Mouse (Mus musculus) left cerebral cortex, adult 2 months (tissue): Measurements from ENCODE around the gene Rab11fip5. TPM values are rescaled to one million over a fixed set of nuclear protein-coding genes. Genes with fewer than 3 reads are reported as not detected.

Source experiments
- DNase-seq, 2 experiments: peaks; one replicate each; pipeline ENCODE4 v3.0.0; 2021 to 2022; ENCODE audit warnings: low spot score in 2 of 2, mixed read lengths in 1 of 2; ENCODE audit errors: extremely low spot score in 1 of 2
- H3K27ac ChIP-seq: fragments of 200-600 bp; 2 replicates; pipeline ENCODE4 v1.8.1; 2022
- H3K4me3 ChIP-seq: fragments of 200-600 bp; 2 replicates; pipeline ENCODE4 v1.8.1; 2022
- CTCF ChIP-seq: fragments of 200-600 bp; IDR thresholded peaks from 2 replicates; pipeline ENCODE4 v1.8.1; 2022; ENCODE audit warnings: antibody characterized with exemption, mild to moderate bottlenecking, moderate library complexity
- intact Hi-C: fragments of 180-260 bp; cut with DNase I; formaldehyde crosslinking; loops from one replicate; pipeline ENCODE4 v1.15.1; 2025
- long read RNA-seq, 2 experiments: library from polyadenylated mRNA; stranded (forward); transcript quantifications; one replicate each; pipeline ENCODE4 v2.0.0; 2021; ENCODE audit warnings: borderline mapping rate in 2 of 2
- total RNA-seq, 2 experiments: library from RNA; stranded (reverse); gene quantifications; 2 replicates each; pipeline ENCODE4 v1.2.3; 2021

Rab11fip5 gene
- 10 to 100 TPM; 74.5 to 78.6 TPM for total RNA-seq
- long read RNA-seq, experiment 1, full-length matches to known transcripts = 84 of 122 reads
- long read RNA-seq, experiment 1, partial matches to known transcripts = 16 of 122 reads
- long read RNA-seq, experiment 1, other reads (novel, unspliced or antisense) = 22 of 122 reads
- long read RNA-seq, experiment 2, full-length matches to known transcripts = 73 of 100 reads
- long read RNA-seq, experiment 2, partial matches to known transcripts = 13 of 100 reads
- long read RNA-seq, experiment 2, other reads (novel, unspliced or antisense) = 14 of 100 reads

DNA sequence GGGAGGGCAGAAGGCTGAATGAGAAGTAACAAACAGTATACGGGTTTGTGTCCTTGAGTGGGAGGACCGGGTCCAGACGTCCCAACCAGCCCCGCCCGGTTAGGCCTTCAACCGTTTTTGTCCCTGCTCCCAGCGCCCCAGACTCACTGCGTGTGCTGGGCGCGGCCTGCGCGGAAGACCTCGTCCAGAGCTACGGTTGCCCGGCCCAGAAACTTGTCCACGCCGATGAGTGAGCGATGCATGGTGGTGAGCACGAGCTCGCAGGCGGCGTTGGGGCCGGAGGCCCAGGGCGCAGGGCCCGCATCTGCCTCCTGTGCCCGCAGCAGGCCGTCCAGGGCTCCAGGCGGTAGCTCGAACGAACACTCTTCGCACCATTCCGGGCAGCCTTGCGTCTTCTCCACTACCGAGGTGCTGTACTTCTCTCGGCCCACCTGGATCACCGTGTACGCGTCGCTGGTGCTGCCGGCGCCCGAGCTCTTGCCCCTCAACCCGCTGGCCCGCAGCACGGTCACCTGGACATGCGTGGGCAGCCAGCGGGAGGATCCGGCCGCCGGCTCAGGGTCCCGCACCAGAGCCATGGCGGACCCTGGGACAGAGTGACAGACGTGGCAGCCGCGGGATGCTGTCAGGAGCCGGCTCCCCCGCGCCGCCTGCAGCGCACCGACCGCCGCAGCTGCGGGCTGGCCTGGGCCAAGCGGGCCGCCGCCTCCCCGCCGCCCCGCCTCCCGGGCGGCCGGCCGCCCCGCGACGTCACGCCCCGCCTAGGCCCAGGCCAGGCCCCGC is at the start of gene Rab11fip5:
TSS of gene Rab11fip5 (minus strand) at position 684 of the 783 bp plus-strand sequence.
- Histone ChIP-seq H3K27ac (peak within 1 kb of the TSS; percentile 91), H3K4me3 (peak within 1 kb of the TSS; percentile 96)
- DNase-seq = peak; percentile 35 to 37
- no peak for TF ChIP-seq CTCF
- intact Hi-C loops = no loop called here

- no peak for DNase-seq
- intact Hi-C loops = no loop called here
- no peak for TF ChIP-seq CTCF
Measured at GRCm38 (mm10) chr6:85423836-85424379, 49.5 kb upstream of the Rab11fip5 start, which contains the start of gene Noto. Gene Noto (plus strand): TSS chr6:85423886.

GRCm38 (mm10) chr6:85419150-85419549 is 44.7 kb upstream of the Rab11fip5 start:
- Histone ChIP-seq H3K4me3 (no peak overlapping the region), H3K27ac (no peak overlapping the region)
- TF ChIP-seq CTCF = no peak
- intact Hi-C loops = no loop called here
- DNase-seq = no peak

More at GRCm38 (mm10) chr6:85423836-85424379, 49.5 kb upstream of the Rab11fip5 start, which contains the start of gene Noto:
- H3K4me3 ChIP-seq = no peak within 1 kb of the TSS
- H3K27ac ChIP-seq = no peak within 1 kb of the TSS

GRCm38 (mm10) chr6:85415829-85416228 is 41.4 kb upstream of the Rab11fip5 start:
- intact Hi-C loops = no loop called here
- Histone ChIP-seq H3K4me3 (no peak overlapping the region), H3K27ac (no peak overlapping the region)
- DNase-seq = no peak
- no peak for TF ChIP-seq CTCF

DNA sequence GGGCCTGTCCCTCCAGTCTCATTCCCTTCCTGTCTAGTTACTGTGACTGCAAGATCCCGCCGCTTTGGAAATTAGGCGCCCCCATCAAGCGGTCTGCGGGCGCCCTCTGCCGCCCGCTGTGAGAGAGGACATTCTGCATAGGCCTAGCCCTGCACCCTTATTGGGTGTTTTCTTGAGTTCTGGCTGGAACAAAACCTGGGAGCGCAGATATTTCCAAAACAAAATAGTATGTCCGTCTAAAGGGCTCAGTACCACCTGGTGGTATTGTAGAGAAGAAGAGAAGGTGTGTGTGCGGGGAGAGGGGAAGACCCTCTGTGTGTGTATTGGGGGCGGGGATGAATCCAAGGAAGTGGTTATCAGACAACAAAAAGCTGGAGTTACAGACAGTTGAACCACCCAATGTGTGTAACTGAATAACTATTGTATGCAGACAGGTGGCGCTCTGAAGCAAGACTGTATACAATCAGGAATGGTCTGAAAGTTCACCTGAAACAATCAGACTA is 36.4 kb upstream of the Rab11fip5 start:
- intact Hi-C loops = loop anchor here (1.0 kb wide), 1 partner anchor 257 kb away; no protein-coding TSS in a partner anchor
- H3K27ac ChIP-seq = no peak overlapping the region
- no peak overlapping the region for H3K4me3 ChIP-seq
- peak; percentile 80 for TF ChIP-seq CTCF
- DNase-seq = peak; percentile 47 to 54

DNA sequence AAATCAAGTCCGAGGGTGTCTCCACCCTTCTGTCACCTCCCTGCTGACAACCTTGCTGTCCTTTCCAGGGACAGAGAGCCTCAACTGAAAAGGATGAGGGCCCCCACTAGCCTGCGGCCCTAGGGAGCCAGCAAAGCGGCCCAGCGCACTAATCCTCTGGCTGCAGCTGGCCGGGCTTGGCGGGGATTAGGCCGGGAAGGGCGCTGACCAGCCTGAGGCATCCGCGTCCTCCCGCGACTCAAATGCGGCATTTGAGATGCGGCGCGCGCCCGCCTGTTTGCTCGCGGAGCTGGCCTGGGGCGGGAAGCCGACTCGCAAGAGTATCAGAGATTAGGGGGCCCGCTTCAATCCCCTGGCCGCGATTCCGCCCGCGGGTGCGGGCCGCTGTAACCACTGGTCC is 34.6 kb upstream of the Rab11fip5 start:
- no peak for TF ChIP-seq CTCF
- peak overlapping the region; percentile 21; the same call in 1 of the 2 replicates for H3K4me3 ChIP-seq
- intact Hi-C loops = no loop called here
- DNase-seq = no peak
- H3K27ac ChIP-seq = no peak overlapping the region

DNA sequence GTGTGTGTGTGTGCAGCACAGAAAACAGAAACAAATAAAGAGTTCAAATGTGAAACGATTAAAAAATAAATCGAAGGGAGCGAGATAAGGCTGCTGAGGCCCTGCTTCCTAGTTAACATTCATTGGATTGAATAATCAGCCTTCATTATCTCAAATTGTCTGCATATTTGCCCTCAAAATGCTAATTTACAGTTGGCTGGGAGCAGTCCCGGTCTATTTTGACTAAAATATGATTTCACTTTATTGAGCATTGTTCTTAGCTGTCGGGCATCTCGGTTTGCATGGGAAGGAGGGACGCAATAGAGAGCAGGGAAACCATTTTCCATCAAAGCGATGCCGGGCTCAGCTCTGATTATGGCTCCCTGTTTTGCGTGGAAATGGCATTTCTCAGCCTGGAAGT is 28.6 kb upstream of the Rab11fip5 start:
- no peak overlapping the region for H3K27ac ChIP-seq
- DNase-seq = no peak
- TF ChIP-seq CTCF = no peak
- H3K4me3 ChIP-seq = no peak overlapping the region
- intact Hi-C loops = no loop called here

GRCm38 (mm10) chr6:85402613-85403012 is 28.2 kb upstream of the Rab11fip5 start:
- intact Hi-C loops = no loop called here
- no peak for TF ChIP-seq CTCF
- H3K27ac ChIP-seq = peak overlapping the region; percentile 19; the same call in 1 of the 2 replicates
- no peak overlapping the region for H3K4me3 ChIP-seq
- DNase-seq = no peak

GRCm38 (mm10) chr6:85399715-85400114 is 25.3 kb upstream of the Rab11fip5 start:
- no peak for TF ChIP-seq CTCF
- intact Hi-C loops = no loop called here
- DNase-seq = no peak
- H3K4me3 ChIP-seq = no peak overlapping the region
- no peak overlapping the region for H3K27ac ChIP-seq

DNA sequence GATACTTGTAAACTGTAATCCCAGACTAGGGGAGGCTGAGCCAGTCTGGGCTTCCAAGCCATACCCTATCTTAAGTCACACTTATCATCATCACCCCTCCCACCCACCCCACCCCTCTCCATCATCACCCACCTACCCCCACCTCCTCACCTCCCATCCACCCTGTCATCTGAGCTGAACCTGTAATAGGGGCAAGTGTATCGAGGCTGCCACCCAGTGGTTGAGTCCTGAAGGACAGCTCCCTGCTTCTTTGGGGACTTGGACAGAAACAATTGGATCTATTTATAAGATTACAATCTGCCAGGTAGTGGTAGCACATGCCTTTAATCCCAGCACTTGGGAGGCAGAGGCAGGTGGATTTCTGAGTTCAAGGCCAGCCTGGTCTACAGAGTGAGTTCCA is 22.7 kb upstream of the Rab11fip5 start:
- peak; percentile 41 to 53 for DNase-seq
- intact Hi-C loops = no loop called here
- TF ChIP-seq CTCF = peak; percentile 61

GRCm38 (mm10) chr6:85395360-85395759 is 20.9 kb upstream of the Rab11fip5 start:
- no peak for TF ChIP-seq CTCF
- intact Hi-C loops = loop anchor here (2.0 kb wide), 1 partner anchor 241 kb away; no protein-coding TSS in a partner anchor
- H3K4me3 ChIP-seq = no peak overlapping the region
- H3K27ac ChIP-seq = no peak overlapping the region
- DNase-seq = no peak

More for the DNA sequence above, 22.7 kb upstream of the Rab11fip5 start:
- H3K27ac ChIP-seq = no peak overlapping the region
- no peak overlapping the region for H3K4me3 ChIP-seq
